Mouse (Mus musculus) ES-E14 (cell line): ENCODE measurements around the gene Peg12.

Experiments
- CHD2 ChIP-seq: IDR thresholded peaks from 2 replicates; pipeline ENCODE4 v1.6.1; 2014; ENCODE audit warnings: mild to moderate bottlenecking, low read depth, low read length, inconsistent platforms
- MAFK ChIP-seq: IDR thresholded peaks from 2 replicates; pipeline ENCODE4 v1.6.1; 2014; ENCODE audit warnings: mild to moderate bottlenecking, low read depth, low read length, inconsistent platforms; ENCODE audit not compliant: insufficient read depth

GRCm38 (mm10) chr7:62463007-62463877 lies 1.1 kb downstream of the Peg12 start:
- no peak for TF ChIP-seq CHD2
- no peak for TF ChIP-seq MAFK
